Mouse (Mus musculus): ENCODE results near the gene Bicdl2. TPM values are rescaled to one million over a fixed set of nuclear protein-coding genes. Genes with fewer than 3 reads are reported as not detected.
A peak's percentile ranks its signal among the peaks of the same experiment; 100 is the strongest.

The Bicdl2 gene
- polyA plus RNA-seq, 1 experiment, result 0.16 TPM

DNA sequence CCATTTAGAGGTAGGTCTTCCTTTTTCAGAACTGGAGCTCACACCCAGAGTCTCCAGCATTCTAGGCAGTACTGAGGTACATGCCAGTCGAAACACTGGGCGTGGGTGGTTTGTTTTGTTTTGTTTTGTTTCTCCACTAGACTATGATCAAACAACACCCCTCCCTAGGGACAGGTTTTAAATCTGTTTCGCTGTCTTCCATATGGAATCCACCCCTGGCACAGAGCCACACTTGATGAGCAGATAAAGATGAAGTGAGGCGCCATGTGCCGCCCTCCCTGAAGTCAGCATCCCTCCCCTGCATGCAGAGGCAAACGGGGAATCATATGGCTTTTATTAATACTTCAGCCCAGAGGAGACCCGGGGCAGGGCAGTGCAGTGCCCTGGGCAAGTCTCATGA is 44.4 kb downstream of the Bicdl2 start:
- no peak overlapping the region for H3K27ac ChIP-seq (ENCODE audit: insufficient read depth, low read length)
- no peak for DNase-seq (ENCODE audit: low read depth in 1 of 2, low spot score in 2 of 2)
- TF ChIP-seq POLR2A (IDR thresholded peaks at IDR 0.05; ENCODE audit: low read depth, low read length) (no peak), CTCF (IDR thresholded peaks at IDR 0.05; ENCODE audit: extremely low read depth, insufficient read depth, insufficient read length, insufficient replicate concordance) (no peak)
- H3K27me3 ChIP-seq (ENCODE audit: control insufficient read depth, insufficient read depth, low read length), result peaks cover 7% of the 10 kb centered on the region
- no peaks in the 10 kb centered on the region for H3K36me3 ChIP-seq (ENCODE audit: control insufficient read depth, insufficient read depth, low read length)
- peaks cover under 1% of the 10 kb centered on the region; the same call in 1 of the 2 replicates for H3K4me1 ChIP-seq (ENCODE audit: control insufficient read depth, insufficient read depth, insufficient read length)
- H3K4me3 ChIP-seq (ENCODE audit: extremely low read depth, insufficient read depth, insufficient read length), result no peak overlapping the region
- WGBS, result 70% methylated on average over 7 of the region's 7 CpGs

DNA sequence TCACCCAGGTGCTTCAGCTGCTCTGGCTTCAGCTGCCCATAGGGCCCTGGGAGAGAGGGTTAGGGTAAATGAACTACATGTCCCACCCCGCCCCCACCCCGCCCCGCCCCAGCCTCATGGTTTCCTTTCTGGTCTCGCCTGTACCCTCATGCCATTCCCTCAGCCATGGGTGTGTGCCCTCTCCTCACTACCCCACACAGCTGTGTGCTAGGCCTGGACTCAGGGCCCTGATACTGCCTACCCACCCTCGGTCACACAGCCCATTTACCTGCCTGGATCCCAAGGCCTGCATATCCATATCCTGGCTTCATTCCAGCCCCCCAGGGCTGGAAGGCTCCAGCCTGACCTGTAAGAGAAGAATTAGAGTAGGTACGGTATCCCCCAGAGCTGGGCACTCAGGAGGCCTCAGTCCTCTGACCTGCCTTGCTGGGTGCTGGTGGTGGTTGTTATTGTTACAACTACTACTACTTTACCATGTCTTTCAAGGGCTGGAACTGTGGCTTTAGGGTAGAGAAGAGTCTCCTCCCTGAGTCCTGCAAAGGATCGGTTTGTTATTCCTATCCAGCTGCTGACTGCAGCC is 45.3 kb downstream of the Bicdl2 start:
- DNase-seq (ENCODE audit: low read depth in 1 of 2, low spot score in 2 of 2), result no peak
- Histone ChIP-seq H3K4me1 (ENCODE audit: control insufficient read depth, insufficient read depth, insufficient read length) (no peaks in the 10 kb centered on the region), H3K4me3 (ENCODE audit: extremely low read depth, insufficient read depth, insufficient read length) (no peak overlapping the region), H3K36me3 (ENCODE audit: control insufficient read depth, insufficient read depth, low read length) (no peaks in the 10 kb centered on the region), H3K27me3 (ENCODE audit: control insufficient read depth, insufficient read depth, low read length) (peaks cover 4% of the 10 kb centered on the region), H3K27ac (ENCODE audit: insufficient read depth, low read length) (no peak overlapping the region)
- 83% methylated on average over 7 of the region's 7 CpGs for WGBS
- TF ChIP-seq CTCF (IDR thresholded peaks at IDR 0.05; ENCODE audit: extremely low read depth, insufficient read depth, insufficient read length, insufficient replicate concordance), result no peak
- no peak for TF ChIP-seq POLR2A (IDR thresholded peaks at IDR 0.05; ENCODE audit: low read depth, low read length)

- H3K27me3 ChIP-seq (ENCODE audit: control insufficient read depth, insufficient read depth, low read length), result peaks cover 4% of the 10 kb centered on the region
- no peaks in the 10 kb centered on the region for H3K4me1 ChIP-seq (ENCODE audit: control insufficient read depth, insufficient read depth, insufficient read length)
- H3K27ac ChIP-seq (ENCODE audit: insufficient read depth, low read length), result no peak overlapping the region
- H3K4me3 ChIP-seq (ENCODE audit: extremely low read depth, insufficient read depth, insufficient read length), result no peak overlapping the region
- 3% methylated on average over 3 of the region's 3 CpGs for WGBS
- TF ChIP-seq CTCF (IDR thresholded peaks at IDR 0.05; ENCODE audit: extremely low read depth, insufficient read depth, insufficient read length, insufficient replicate concordance), result peak; percentile 90; the same call in 1 of the 2 replicates
- TF ChIP-seq POLR2A (IDR thresholded peaks at IDR 0.05; ENCODE audit: low read depth, low read length), result no peak
- H3K36me3 ChIP-seq (ENCODE audit: control insufficient read depth, insufficient read depth, low read length), result no peaks in the 10 kb centered on the region
- peak; percentile 34 to 64 for DNase-seq (ENCODE audit: low read depth in 1 of 2, low spot score in 2 of 2)
Observed at GRCm38 (mm10) chr17:23706212-23706611, 45.9 kb downstream of the Bicdl2 start.

DNA sequence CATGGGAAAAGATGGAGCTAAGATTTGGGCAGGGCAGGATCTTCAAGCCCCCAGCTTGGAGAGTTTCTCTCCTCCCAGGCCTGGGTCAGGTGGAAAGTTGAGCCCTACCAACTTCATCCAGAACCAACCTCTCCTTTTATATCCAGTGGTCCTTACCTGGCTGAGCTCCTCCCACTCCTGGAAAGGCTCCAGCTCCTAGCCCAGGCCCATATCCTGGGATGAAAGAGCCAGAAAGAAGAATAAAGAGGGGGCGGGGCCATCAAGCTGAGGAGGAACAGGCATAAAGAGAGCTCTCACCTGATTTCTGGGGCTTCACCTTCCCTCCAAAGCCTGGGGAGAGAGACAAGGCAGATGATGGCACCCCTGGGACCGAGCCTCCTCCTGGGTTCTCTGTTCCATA is 56.7 kb downstream of the Bicdl2 start:
- H3K27ac ChIP-seq (ENCODE audit: insufficient read depth, low read length), result no peak overlapping the region
- H3K36me3 ChIP-seq (ENCODE audit: control insufficient read depth, insufficient read depth, low read length), result no peaks in the 10 kb centered on the region
- no peaks in the 10 kb centered on the region for H3K27me3 ChIP-seq (ENCODE audit: control insufficient read depth, insufficient read depth, low read length)
- no peak for DNase-seq (ENCODE audit: low read depth in 1 of 2, low spot score in 2 of 2)
- no peak for TF ChIP-seq CTCF (IDR thresholded peaks at IDR 0.05; ENCODE audit: extremely low read depth, insufficient read depth, insufficient read length, insufficient replicate concordance)
- TF ChIP-seq POLR2A (IDR thresholded peaks at IDR 0.05; ENCODE audit: low read depth, low read length), result no peak
- H3K4me3 ChIP-seq (ENCODE audit: extremely low read depth, insufficient read depth, insufficient read length), result no peak overlapping the region
- H3K4me1 ChIP-seq (ENCODE audit: control insufficient read depth, insufficient read depth, insufficient read length), result no peaks in the 10 kb centered on the region
- 84% methylated on average over 2 of the region's 2 CpGs for WGBS

Other genes with a start within 250 kb of the Bicdl2 start
- gene Vmn2r117, start 180.8 kb upstream of the Bicdl2 start, polyA plus RNA-seq (2012; rRNA removed), result not detected in 2 replicates
- 11.8 and 17.2 TPM in 2 replicates for gene Zfp213, start 96.3 kb upstream of the Bicdl2 start, polyA plus RNA-seq (2012; rRNA removed)
- gene Zfp13, start 61.0 kb upstream of the Bicdl2 start, polyA plus RNA-seq (2012; rRNA removed), result 2.9 and 3.4 TPM in 2 replicates
- 0.06 TPM in 1 of 2 replicates, not detected in the other for gene Zscan10, start 59.6 kb upstream of the Bicdl2 start, polyA plus RNA-seq (2012; rRNA removed)
- 1.3 and 2.0 TPM in 2 replicates for gene Mmp25, start 15.2 kb upstream of the Bicdl2 start, polyA plus RNA-seq (2012; rRNA removed)
- gene Hcfc1r1, start 13.1 kb downstream of the Bicdl2 start, polyA plus RNA-seq (2012; rRNA removed), result 75.0 and 90.8 TPM in 2 replicates
- 24.8 and 31.1 TPM in 2 replicates for gene Thoc6, start 13.4 kb downstream of the Bicdl2 start, polyA plus RNA-seq (2012; rRNA removed)
- 3.8 and 4.9 TPM in 2 replicates for gene Tnfrsf12a, start 17.0 kb downstream of the Bicdl2 start, polyA plus RNA-seq (2012; rRNA removed)
- gene Cldn6, start 18.7 kb downstream of the Bicdl2 start, polyA plus RNA-seq (2012; rRNA removed), result 0.18 and 0.32 TPM in 2 replicates
- 0.15 and 0.19 TPM in 2 replicates for gene Cldn9, start 23.5 kb downstream of the Bicdl2 start, polyA plus RNA-seq (2012; rRNA removed)
- gene 1520401A03Rik, start 62.3 kb downstream of the Bicdl2 start, polyA plus RNA-seq (2012; rRNA removed), result not detected in 2 replicates
- 48.3 and 74.8 TPM in 2 replicates for gene Pkmyt1, start 65.8 kb downstream of the Bicdl2 start, polyA plus RNA-seq (2012; rRNA removed)
- gene Paqr4, start 80.4 kb downstream of the Bicdl2 start, polyA plus RNA-seq (2012; rRNA removed), result 13.8 and 22.0 TPM in 2 replicates
- 0.65 and 0.92 TPM in 2 replicates for gene Kremen2, start 85.3 kb downstream of the Bicdl2 start, polyA plus RNA-seq (2012; rRNA removed)
- gene Flywch1, start 111.1 kb downstream of the Bicdl2 start, polyA plus RNA-seq (2012; rRNA removed), result 17.4 and 21.2 TPM in 2 replicates
- 1.4 and 1.5 TPM in 2 replicates for gene Flywch2, start 125.6 kb downstream of the Bicdl2 start, polyA plus RNA-seq (2012; rRNA removed)
- 601 and 671 TPM in 2 replicates for gene Srrm2, start 130.0 kb downstream of the Bicdl2 start, polyA plus RNA-seq (2012; rRNA removed)
- 237 and 329 TPM in 2 replicates for gene Elob, start 168.6 kb downstream of the Bicdl2 start, polyA plus RNA-seq (2012; rRNA removed)
- gene Prss33, start 175.6 kb downstream of the Bicdl2 start, polyA plus RNA-seq (2012; rRNA removed), result 0.08 and 0.09 TPM in 2 replicates
- gene Prss32, start 183.3 kb downstream of the Bicdl2 start, polyA plus RNA-seq (2012; rRNA removed), result 0.14 TPM in 1 of 2 replicates, not detected in the other
- 0.18 and 0.32 TPM in 2 replicates for gene Prss41, start 183.7 kb downstream of the Bicdl2 start, polyA plus RNA-seq (2012; rRNA removed)
- gene Prss21, start 207.6 kb downstream of the Bicdl2 start, polyA plus RNA-seq (2012; rRNA removed), result not detected in 2 replicates
- not detected in 2 replicates for gene Dcpp1, start 220.4 kb downstream of the Bicdl2 start, polyA plus RNA-seq (2012; rRNA removed)
- gene Dcpp2, start 220.4 kb downstream of the Bicdl2 start, polyA plus RNA-seq (2012; rRNA removed), result not detected in 2 replicates